In the genomic region with DNA sequence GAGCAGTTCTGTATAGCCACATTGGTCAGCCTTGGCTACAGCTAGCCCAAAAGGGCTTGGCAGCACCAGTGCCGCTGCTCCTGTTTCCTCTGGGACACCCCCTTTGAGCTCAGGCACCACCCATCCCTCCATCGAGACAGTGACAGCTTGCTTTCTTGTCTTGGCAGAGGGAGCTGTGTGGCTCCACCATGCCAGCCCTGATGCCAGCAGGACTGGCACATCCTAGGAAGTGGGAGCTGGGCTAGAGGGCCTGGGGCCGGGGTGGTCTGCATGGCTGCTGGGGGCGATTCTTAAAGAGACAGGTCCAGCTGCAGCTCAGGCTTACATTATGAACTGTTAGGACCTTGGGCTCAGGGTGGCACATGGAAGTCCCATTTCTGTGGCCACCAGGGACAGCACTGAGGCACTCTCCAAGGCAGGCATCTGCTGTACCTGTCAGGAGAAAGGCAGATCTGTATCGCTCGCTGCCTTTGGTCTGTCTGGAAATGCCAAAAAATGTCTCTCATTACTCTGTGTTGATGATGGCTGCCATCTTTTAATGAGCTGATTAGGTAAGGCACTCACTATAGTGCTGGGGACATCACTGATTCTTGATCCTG, we compare ENCODE assay signal across 17 mouse cellular contexts. TPM values are rescaled to one million over a fixed set of nuclear protein-coding genes. Genes with fewer than 3 reads are reported as not detected.
A peak's percentile ranks its signal among the peaks of the same experiment; 100 is the strongest.
DNase-seq lines count a peak whose midpoint lies in the region; ATAC-seq lines count a peak whose summit lies in the region.
"Had no signal": no experiment of that assay in that cellular context is flagged by ENCODE, and none has a peak within 500 bp of the region (broad histone marks: within the 10 kb centered on the region; RNA-seq: fewer than 3 reads in every experiment).

No protein-coding gene starts in this region.

- peaks cover 8% of the 10 kb centered on the region for H3K4me1 ChIP-seq in forebrain, embryonic 15.5 days
- no peaks in the 10 kb centered on the region for H3K4me1 ChIP-seq in forebrain, embryonic 10.5 days
- no peaks in the 10 kb centered on the region for H3K4me1 ChIP-seq in embryonic facial prominence, embryonic 10.5 days

- H3K27me3 ChIP-seq in forebrain, embryonic 15.5 days, result no peaks in the 10 kb centered on the region
- H3K27me3 ChIP-seq in forebrain, embryonic 10.5 days (ENCODE audit: poor library complexity, severe bottlenecking), result no peaks in the 10 kb centered on the region
- no peaks in the 10 kb centered on the region for H3K27me3 ChIP-seq in embryonic facial prominence, embryonic 10.5 days (replicated peaks; ENCODE audit: low read depth, poor library complexity, severe bottlenecking)
- H3K27me3 ChIP-seq: heart, embryonic 12.5 days; megakaryocyte, embryonic 14.5 days had no signal

- no peak overlapping the region for H3K9ac ChIP-seq in forebrain, embryonic 15.5 days (replicated peaks)
- H3K9ac ChIP-seq: heart, embryonic 12.5 days had no signal

- no peaks in the 10 kb centered on the region for H3K9me3 ChIP-seq in forebrain, embryonic 15.5 days
- H3K9me3 ChIP-seq in forebrain, embryonic 10.5 days, result no peaks in the 10 kb centered on the region
- H3K9me3 ChIP-seq in embryonic facial prominence, embryonic 10.5 days, result no peaks in the 10 kb centered on the region
- H3K9me3 ChIP-seq: G1E; heart, embryonic 12.5 days; megakaryocyte, embryonic 14.5 days had no signal

- no peak overlapping the region for H3K4me2 ChIP-seq in forebrain, embryonic 15.5 days (replicated peaks)
- H3K4me2 ChIP-seq: heart, embryonic 12.5 days had no signal

- H3K27ac ChIP-seq in forebrain, embryonic 15.5 days (replicated peaks), result peak overlapping the region; percentile 57
- H3K27ac ChIP-seq in forebrain, embryonic 10.5 days, result no peak overlapping the region
- no peak overlapping the region for H3K27ac ChIP-seq in embryonic facial prominence, embryonic 10.5 days (replicated peaks)

- H3K4me3 ChIP-seq in forebrain, embryonic 15.5 days, result no peak overlapping the region
- H3K4me3 ChIP-seq in forebrain, embryonic 10.5 days, result no peak overlapping the region
- no peak overlapping the region for H3K4me3 ChIP-seq in embryonic facial prominence, embryonic 10.5 days
- H3K4me3 ChIP-seq: erythroblast, embryonic 14.5 days; heart, embryonic 12.5 days; megakaryocyte, embryonic 14.5 days had no signal

- WGBS in forebrain, embryonic 15.5 days, result 69% methylated on average over 6 of the region's 6 CpGs
- 81% methylated on average over 6 of the region's 6 CpGs for WGBS in forebrain, embryonic 10.5 days
- 78% methylated on average over 6 of the region's 6 CpGs for WGBS in embryonic facial prominence, embryonic 10.5 days

- peaks cover 6% of the 10 kb centered on the region; the same call in 1 of the 2 replicates for H3K36me3 ChIP-seq in forebrain, embryonic 15.5 days
- H3K36me3 ChIP-seq in forebrain, embryonic 10.5 days (replicated peaks), result peaks cover 26% of the 10 kb centered on the region
- peaks cover 28% of the 10 kb centered on the region for H3K36me3 ChIP-seq in embryonic facial prominence, embryonic 10.5 days (replicated peaks)

- peak; percentile 76 for ATAC-seq in forebrain, embryonic 15.5 days (replicated peaks)

- no peak for DNase-seq in forebrain, embryonic 10.5 days (ENCODE audit: extremely low spot score, low spot score)
- DNase-seq in layer of hippocampus, postnatal 14 days (ENCODE audit: low spot score in 2 of 2), result peak; percentile 44 to 64
- DNase-seq in layer of hippocampus, adult 8-10 months (ENCODE audit: low spot score in 2 of 2), result no peak
- peak; percentile 52 for DNase-seq in brain, adult 2 months (ENCODE audit: low read depth, low spot score)
- DNase-seq in cerebellum, postnatal 14 days, result peak; percentile 61 to 65
- no peak for DNase-seq in embryonic facial prominence, embryonic 10.5 days (ENCODE audit: low spot score)
- DNase-seq in thymus, postnatal 36 days, result no peak
- DNase-seq: gastrocnemius, postnatal 25 days; kidney, postnatal 36 days; lung, adult 18-20 months; thymus, postnatal 14 days had no signal

RNA-seq across cellular contexts. Expression of a gene that starts 15.7 kb away (rescaled TPM):
- 18.1 and 18.3 TPM in 2 replicates for polyA plus RNA-seq in forebrain, embryonic 15.5 days (2015; fragmentation: Nextera tagmentation; extraction: Ambion mirVana)
- 14.1 and 14.6 TPM in 2 replicates for polyA plus RNA-seq in forebrain, embryonic 10.5 days (2016; fragmentation: Nextera tagmentation; extraction: Ambion mirVana)
- 10 to 100 TPM; 45.7 to 46.9 TPM for total RNA-seq in layer of hippocampus, postnatal 14 days (2021)
- 10 to 100 TPM; 55.5 to 66.1 (median 63.2) TPM for total RNA-seq in layer of hippocampus, adult 8-10 months (2022)
- polyA plus RNA-seq in embryonic facial prominence, embryonic 10.5 days (2016; fragmentation: Nextera tagmentation; extraction: Ambion mirVana), result 18.5 and 19.3 TPM in 2 replicates

RNA-seq across cellular contexts. Expression of a gene that starts 18.0 kb away (rescaled TPM):
- 71.2 and 77.1 TPM in 2 replicates for polyA plus RNA-seq in forebrain, embryonic 15.5 days (2015; fragmentation: Nextera tagmentation; extraction: Ambion mirVana)
- 26.0 and 29.7 TPM in 2 replicates for polyA plus RNA-seq in forebrain, embryonic 10.5 days (2016; fragmentation: Nextera tagmentation; extraction: Ambion mirVana)
- 10 to 100 TPM; 72.6 to 77.5 TPM for total RNA-seq in layer of hippocampus, postnatal 14 days (2021)
- total RNA-seq in layer of hippocampus, adult 8-10 months (2022), result 10 to 100 TPM; 85.2 to 99.0 (median 92.5) TPM
- polyA plus RNA-seq in embryonic facial prominence, embryonic 10.5 days (2016; fragmentation: Nextera tagmentation; extraction: Ambion mirVana), result 30.6 and 30.7 TPM in 2 replicates

RNA-seq across cellular contexts. Expression of a gene that starts 47.3 kb away (rescaled TPM):
- 0.37 and 0.51 TPM in 2 replicates for polyA plus RNA-seq in forebrain, embryonic 15.5 days (2015; fragmentation: Nextera tagmentation; extraction: Ambion mirVana)
- polyA plus RNA-seq in forebrain, embryonic 10.5 days (2016; fragmentation: Nextera tagmentation; extraction: Ambion mirVana), result 0.10 TPM in 2 replicates
- total RNA-seq in layer of hippocampus, postnatal 14 days (2021), result under 1 TPM in 1 of 2 experiments, not detected in 1; 0.38 TPM
- total RNA-seq in layer of hippocampus, adult 8-10 months (2022), result under 1 TPM; 0.18 to 0.67 (median 0.39) TPM
- polyA plus RNA-seq in embryonic facial prominence, embryonic 10.5 days (2016; fragmentation: Nextera tagmentation; extraction: Ambion mirVana), result 0.06 and 0.26 TPM in 2 replicates
- polyA plus RNA-seq: C2C12; erythroblast, embryonic 14.5 days; G1E had no signal

Comparison
In these comparisons a context has a peak if more than half of its experiments do, and no peak if none do; other contexts are left out.
1. DNase-seq: peak in layer of hippocampus, postnatal 14 days (2 of 2), brain, adult 2 months (single experiment) and cerebellum, postnatal 14 days (2 of 2); none in forebrain, embryonic 10.5 days (single experiment), layer of hippocampus, adult 8-10 months (0 of 2), embryonic facial prominence, embryonic 10.5 days (single experiment) and thymus, postnatal 36 days (0 of 2).